Mouse (Mus musculus) heart, embryonic 11.5 days (tissue): Measurements from ENCODE around the gene Ophn1. TPM values are rescaled to one million over a fixed set of nuclear protein-coding genes. Genes with fewer than 3 reads are reported as not detected.

Source experiments
- ATAC-seq: fragments of 200-750 bp; cut with Nextera tagmentation; replicated peaks from 2 replicates; pipeline ENCODE4 v1.8.0; 2017; ENCODE audit warnings: moderate library complexity; ENCODE audit not compliant: insufficient number of reproducible peaks, low FRiP score, low TSS enrichment
- H3K27ac ChIP-seq: fragments of 300-500 bp; sonication (generic); 2 replicates; pipeline ENCODE4 v1.5.1; 2014; ENCODE audit warnings: mild to moderate bottlenecking, low read depth, low read length
- H3K27me3 ChIP-seq: fragments of 300-500 bp; sonication (generic); 2 replicates; pipeline ENCODE4 v1.6.1; 2014; ENCODE audit warnings: mild to moderate bottlenecking, low read length, mixed read lengths; ENCODE audit not compliant: control insufficient read depth, insufficient read depth
- H3K36me3 ChIP-seq: fragments of 300-500 bp; sonication (generic); 2 replicates; pipeline ENCODE4 v1.6.1; 2014; ENCODE audit warnings: mild to moderate bottlenecking, low read length, moderate library complexity, mixed read lengths; ENCODE audit not compliant: control insufficient read depth, insufficient read depth
- H3K4me1 ChIP-seq: fragments of 300-500 bp; sonication (generic); 2 replicates; pipeline ENCODE4 v1.6.1; 2014; ENCODE audit warnings: low read length; ENCODE audit not compliant: control insufficient read depth, insufficient read depth
- H3K4me2 ChIP-seq: fragments of 300-500 bp; sonication (generic); 2 replicates; pipeline ENCODE4 v1.6.1; 2014; ENCODE audit warnings: mild to moderate bottlenecking, moderate library complexity
- H3K4me3 ChIP-seq: fragments of 300-500 bp; sonication (generic); 2 replicates; pipeline ENCODE4 v1.5.1; 2014; ENCODE audit warnings: low read depth, low read length
- H3K9ac ChIP-seq: fragments of 300-500 bp; sonication (generic); 2 replicates; pipeline ENCODE4 v1.6.1; 2014; ENCODE audit warnings: mild to moderate bottlenecking, low read depth, low read length, moderate library complexity
- H3K9me3 ChIP-seq: fragments of 300-500 bp; sonication (generic); replicated peaks from 2 replicates; pipeline ENCODE4 v1.6.1; 2016; ENCODE audit warnings: low read length; ENCODE audit not compliant: control insufficient read depth
- WGBS: fragments of 180-500 bp; shearing (Covaris S2); extraction: QIAGEN DNeasy Blood & Tissue Kit; methylation state at CpG from one replicate; pipeline ENCODE4 v1.1.7; 2014; ENCODE audit not compliant: insufficient replicate concordance; 5-methylcytosine and 5-hydroxymethylcytosine counted together
- polyA plus RNA-seq: library from polyadenylated mRNA; unstranded; fragments of >200 nt; fragmentation: Nextera tagmentation; extraction: Ambion mirVana; gene quantifications from 2 replicates; pipeline ENCODE4 v1.2.1, GENCODE M21; 2014

Gene Ophn1
- polyA plus RNA-seq, 1 experiment from 2014 or later, result 11.4 TPM

GRCm38 (mm10) chrX:98751279-98751817, 139.5 kb downstream of the Ophn1 start:
- Histone ChIP-seq H3K27me3 (no peaks in the 10 kb centered on the region), H3K27ac (no peak overlapping the region), H3K4me2 (no peak overlapping the region), H3K9ac (no peak overlapping the region), H3K9me3 (no peaks in the 10 kb centered on the region), H3K4me3 (no peak overlapping the region), H3K36me3 (no peaks in the 10 kb centered on the region), H3K4me1 (no peaks in the 10 kb centered on the region)
- ATAC-seq, result no peak
- WGBS, result 56% methylated on average over 1 of the region's 1 CpGs

DNA sequence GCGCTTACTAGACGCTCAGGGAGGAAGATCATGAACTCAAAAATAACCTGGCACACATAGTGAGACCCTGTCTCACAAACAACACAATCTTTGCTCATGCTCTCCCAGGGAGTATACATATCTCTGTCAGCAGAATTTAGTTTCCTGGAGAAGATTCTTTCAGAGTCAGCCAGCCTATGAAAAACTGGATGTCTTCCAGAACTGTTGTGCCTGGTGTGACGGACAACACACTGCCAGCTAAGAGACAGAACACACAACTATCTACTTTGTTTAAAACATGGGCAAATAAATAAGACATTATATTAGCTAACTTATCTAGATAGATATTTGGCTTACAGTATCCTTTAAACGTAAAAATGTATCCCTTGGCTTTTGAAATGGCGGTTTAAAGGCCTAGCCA, 154.1 kb downstream of the Ophn1 start:
- Histone ChIP-seq H3K27ac (no peak overlapping the region), H3K4me1 (no peaks in the 10 kb centered on the region), H3K4me2 (no peak overlapping the region), H3K27me3 (no peaks in the 10 kb centered on the region), H3K4me3 (no peak overlapping the region), H3K36me3 (no peaks in the 10 kb centered on the region), H3K9me3 (no peaks in the 10 kb centered on the region), H3K9ac (no peak overlapping the region)
- 80% methylated on average over 5 of the region's 5 CpGs for WGBS
- no peak for ATAC-seq

DNA sequence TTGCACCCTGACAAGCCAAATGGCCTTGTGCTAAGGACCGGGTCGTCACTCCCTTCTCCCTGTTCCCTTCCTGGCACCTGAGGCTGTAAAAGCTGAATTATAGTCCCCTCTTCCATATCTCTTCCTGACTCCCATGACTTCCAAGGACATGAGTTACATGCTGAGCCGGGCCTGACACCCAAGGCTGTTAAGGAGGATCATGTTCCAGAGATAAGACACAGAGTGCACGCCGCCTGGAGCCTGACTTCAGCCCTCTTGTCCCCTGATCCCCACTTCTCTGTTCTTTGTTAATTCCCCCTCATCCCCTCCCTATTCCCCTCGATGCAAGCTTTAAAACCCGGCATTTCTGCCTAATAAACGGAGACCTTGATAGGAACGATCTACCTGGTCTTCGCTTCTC, 167.8 kb downstream of the Ophn1 start:
- Histone ChIP-seq H3K27me3 (no peaks in the 10 kb centered on the region), H3K4me2 (no peak overlapping the region), H3K9me3 (no peaks in the 10 kb centered on the region), H3K36me3 (no peaks in the 10 kb centered on the region), H3K9ac (no peak overlapping the region), H3K4me3 (no peak overlapping the region), H3K27ac (no peak overlapping the region), H3K4me1 (no peaks in the 10 kb centered on the region)
- 58% methylated on average over 10 of the region's 10 CpGs for WGBS
- ATAC-seq, result no peak

DNA sequence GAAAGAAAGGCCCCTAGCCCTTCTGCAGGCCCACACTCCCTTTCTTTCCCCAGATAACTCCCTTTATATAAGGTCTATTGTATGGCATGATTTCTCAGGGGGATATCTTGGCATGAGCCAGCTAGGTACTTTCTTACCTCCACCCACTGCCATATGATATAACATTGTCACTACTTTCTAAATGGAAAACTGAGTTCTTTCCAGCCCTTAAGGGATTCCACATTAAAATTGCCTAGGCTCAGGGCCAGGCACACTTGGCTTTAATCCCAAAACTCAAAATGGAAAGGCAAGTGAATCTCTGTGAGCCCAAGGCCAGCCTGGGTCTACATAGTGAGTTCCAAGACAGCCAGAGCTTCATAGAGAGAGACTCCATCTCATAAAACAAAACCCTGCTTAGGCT, 183.1 kb downstream of the Ophn1 start:
- H3K27me3 ChIP-seq, result no peaks in the 10 kb centered on the region
- no peak overlapping the region for H3K4me3 ChIP-seq
- no peaks in the 10 kb centered on the region for H3K36me3 ChIP-seq
- H3K27ac ChIP-seq, result no peak overlapping the region
- H3K4me1 ChIP-seq, result no peaks in the 10 kb centered on the region
- H3K9me3 ChIP-seq, result no peaks in the 10 kb centered on the region
- no peak overlapping the region for H3K9ac ChIP-seq
- no peak for ATAC-seq
- no peak overlapping the region for H3K4me2 ChIP-seq

- H3K27me3 ChIP-seq, result no peaks in the 10 kb centered on the region
- no peaks in the 10 kb centered on the region for H3K9me3 ChIP-seq
- H3K4me2 ChIP-seq, result no peak overlapping the region
- no peak overlapping the region for H3K27ac ChIP-seq
- 20% methylated on average over 4 of the region's 4 CpGs for WGBS
- H3K9ac ChIP-seq, result no peak overlapping the region
- no peak for ATAC-seq
- no peaks in the 10 kb centered on the region for H3K36me3 ChIP-seq
- no peaks in the 10 kb centered on the region for H3K4me1 ChIP-seq
- H3K4me3 ChIP-seq, result no peak overlapping the region
Observed at GRCm38 (mm10) chrX:98701635-98702034, 189.2 kb downstream of the Ophn1 start.

DNA sequence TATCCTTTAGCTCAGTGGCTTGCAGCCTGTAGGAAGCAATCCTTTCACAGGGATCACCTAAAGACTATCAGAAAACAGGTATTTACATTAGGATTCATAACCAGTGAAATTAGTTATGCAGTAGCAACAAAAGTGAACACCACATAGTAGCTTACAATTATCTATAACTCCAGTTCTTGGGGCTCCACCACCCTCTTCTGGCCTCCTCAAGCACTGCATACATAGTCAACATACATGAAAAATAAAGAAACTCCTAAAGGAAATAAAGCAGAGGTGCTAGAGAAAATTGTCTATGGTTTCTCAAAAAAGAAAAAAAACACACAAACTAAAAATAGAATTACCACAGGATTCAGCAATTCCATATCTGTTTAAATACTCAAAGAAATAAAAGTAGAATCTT, 208.2 kb downstream of the Ophn1 start:
- H3K27me3 ChIP-seq, result no peaks in the 10 kb centered on the region
- H3K9ac ChIP-seq, result no peak overlapping the region
- H3K4me2 ChIP-seq, result no peak overlapping the region
- no peaks in the 10 kb centered on the region for H3K9me3 ChIP-seq
- H3K4me3 ChIP-seq, result no peak overlapping the region
- no peaks in the 10 kb centered on the region for H3K36me3 ChIP-seq
- H3K4me1 ChIP-seq, result no peaks in the 10 kb centered on the region
- ATAC-seq, result no peak
- no peak overlapping the region for H3K27ac ChIP-seq

- no peak overlapping the region for H3K4me3 ChIP-seq
- no peak overlapping the region for H3K9ac ChIP-seq
- H3K27ac ChIP-seq, result no peak overlapping the region
- no peaks in the 10 kb centered on the region for H3K9me3 ChIP-seq
- H3K27me3 ChIP-seq, result no peaks in the 10 kb centered on the region
- ATAC-seq, result no peak
- H3K4me1 ChIP-seq, result no peaks in the 10 kb centered on the region
- no peaks in the 10 kb centered on the region for H3K36me3 ChIP-seq
- 79% methylated on average over 2 of the region's 2 CpGs for WGBS
- H3K4me2 ChIP-seq, result no peak overlapping the region
Observed at GRCm38 (mm10) chrX:98681281-98681680, 209.5 kb downstream of the Ophn1 start.

DNA sequence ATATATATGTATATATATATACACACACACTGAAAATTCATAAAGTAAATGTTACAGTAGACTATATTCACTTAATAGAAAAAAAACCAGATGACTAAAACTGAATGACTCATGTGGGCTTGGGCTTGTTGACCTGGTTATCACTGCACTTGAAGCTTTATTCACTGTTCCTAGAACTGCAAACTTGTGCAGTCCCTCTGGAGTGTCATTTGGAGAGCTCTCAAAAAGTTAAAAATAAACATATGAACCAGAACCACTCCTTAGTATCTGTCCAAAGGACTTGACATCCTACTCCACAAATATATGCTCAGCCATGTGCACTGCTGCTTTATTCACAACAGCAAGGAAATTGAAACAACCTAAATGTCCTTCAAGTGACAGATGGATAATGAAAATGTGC, 219.8 kb downstream of the Ophn1 start:
- Histone ChIP-seq H3K4me1 (no peaks in the 10 kb centered on the region), H3K36me3 (no peaks in the 10 kb centered on the region), H3K4me2 (no peak overlapping the region), H3K4me3 (no peak overlapping the region), H3K9me3 (no peaks in the 10 kb centered on the region), H3K27ac (no peak overlapping the region), H3K27me3 (no peaks in the 10 kb centered on the region), H3K9ac (no peak overlapping the region)
- no peak for ATAC-seq

DNA sequence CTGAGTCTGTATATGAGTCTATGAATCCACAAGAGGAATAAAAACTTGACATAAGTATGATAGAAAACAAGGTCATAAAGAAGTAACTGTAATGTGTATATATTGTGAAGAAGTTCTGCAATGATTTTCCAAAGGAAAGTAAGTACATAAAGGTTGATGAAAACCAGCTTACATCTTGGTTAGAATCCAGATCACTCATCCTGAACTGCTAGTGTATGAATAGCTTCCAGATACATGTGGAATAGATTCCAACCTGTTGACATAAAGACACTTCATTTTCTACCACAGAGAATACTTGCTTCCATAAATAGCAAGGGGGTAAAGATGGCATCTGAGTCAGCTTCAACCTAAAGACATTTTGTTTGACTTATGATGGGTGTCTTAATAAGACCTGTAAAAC, 239.4 kb downstream of the Ophn1 start:
- no peaks in the 10 kb centered on the region for H3K36me3 ChIP-seq
- no peak overlapping the region for H3K4me3 ChIP-seq
- no peak overlapping the region for H3K27ac ChIP-seq
- H3K4me2 ChIP-seq, result no peak overlapping the region
- no peaks in the 10 kb centered on the region for H3K9me3 ChIP-seq
- no peaks in the 10 kb centered on the region for H3K4me1 ChIP-seq
- no peak overlapping the region for H3K9ac ChIP-seq
- H3K27me3 ChIP-seq, result no peaks in the 10 kb centered on the region
- no peak for ATAC-seq
